Mouse (Mus musculus) forebrain, embryonic 16.5 days (tissue): Measurements from ENCODE around the gene Rundc3a. TPM values are rescaled to one million over a fixed set of nuclear protein-coding genes. Genes with fewer than 3 reads are reported as not detected.

Source experiments
- ATAC-seq: fragments of 200-750 bp; cut with Nextera tagmentation; 2 replicates; pipeline ENCODE4 v1.8.0; 2017; ENCODE audit warnings: mild to moderate bottlenecking, moderate library complexity
- H3K27ac ChIP-seq: fragments of 300-500 bp; sonication (generic); 2 replicates; pipeline ENCODE4 v1.5.1; 2014; ENCODE audit warnings: low read length, control low read depth
- H3K27me3 ChIP-seq: fragments of 300-500 bp; sonication (generic); replicated peaks from 2 replicates; pipeline ENCODE4 v1.6.1; 2014; ENCODE audit warnings: low read length; ENCODE audit not compliant: control insufficient read depth, insufficient read depth
- H3K36me3 ChIP-seq: fragments of 300-500 bp; sonication (generic); 2 replicates; pipeline ENCODE4 v1.6.1; 2014; ENCODE audit not compliant: control insufficient read depth, insufficient read depth
- H3K4me1 ChIP-seq: fragments of 300-500 bp; sonication (generic); replicated peaks from 2 replicates; pipeline ENCODE4 v1.6.1; 2014; ENCODE audit warnings: low read length; ENCODE audit not compliant: control insufficient read depth, insufficient read depth
- H3K4me2 ChIP-seq: fragments of 300-500 bp; sonication (generic); 2 replicates; pipeline ENCODE4 v1.6.1; 2014; ENCODE audit warnings: mild to moderate bottlenecking, low read length, control low read depth
- H3K4me3 ChIP-seq: fragments of 300-500 bp; sonication (generic); replicated peaks from 2 replicates; pipeline ENCODE4 v1.5.1; 2014; ENCODE audit warnings: mild to moderate bottlenecking, low read length, control low read depth
- H3K9ac ChIP-seq: fragments of 300-500 bp; sonication (generic); replicated peaks from 2 replicates; pipeline ENCODE4 v1.6.1; 2014; ENCODE audit warnings: low read depth, low read length, control low read depth
- H3K9me3 ChIP-seq: fragments of 300-500 bp; sonication (generic); 2 replicates; pipeline ENCODE4 v1.6.1; 2016; ENCODE audit warnings: low read length; ENCODE audit not compliant: control insufficient read depth
- WGBS: fragments of 180-500 bp; shearing (Covaris S2); extraction: QIAGEN DNeasy Blood & Tissue Kit; methylation state at CpG from one replicate; pipeline ENCODE4 v1.1.7; 2014; 5-methylcytosine and 5-hydroxymethylcytosine counted together
- polyA plus RNA-seq: library from polyadenylated mRNA; unstranded; fragments of >200 nt; fragmentation: Nextera tagmentation; extraction: Ambion mirVana; gene quantifications from 2 replicates; pipeline ENCODE4 v1.2.1, GENCODE M21; 2015

Gene Rundc3a
- polyA plus RNA-seq, 1 experiment from 2014 or later, result 156 TPM

DNA sequence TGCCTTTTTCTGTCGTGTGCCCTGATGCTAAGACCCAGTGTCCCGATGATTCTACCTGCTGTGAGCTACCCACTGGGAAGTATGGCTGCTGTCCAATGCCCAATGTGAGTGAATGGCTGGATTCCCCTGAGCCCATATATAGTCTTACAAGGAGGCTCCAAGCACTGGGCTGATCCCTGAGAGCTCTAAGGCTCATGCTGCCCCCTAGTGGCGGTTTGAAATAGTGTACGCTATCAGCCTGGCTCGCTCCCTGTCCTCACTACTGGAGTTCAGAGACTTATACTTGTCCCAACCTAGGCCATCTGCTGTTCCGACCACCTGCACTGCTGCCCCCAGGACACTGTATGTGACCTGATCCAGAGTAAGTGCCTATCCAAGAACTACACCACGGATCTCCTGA, 41.2 kb downstream of the Rundc3a start:
- no peaks in the 10 kb centered on the region for H3K9me3 ChIP-seq
- WGBS, result 4% methylated on average over 7 of the region's 7 CpGs
- H3K9ac ChIP-seq, result no peak overlapping the region
- peak; percentile 52 for ATAC-seq
- no peak overlapping the region for H3K4me2 ChIP-seq
- H3K27ac ChIP-seq, result no peak overlapping the region
- H3K4me1 ChIP-seq, result peaks cover 41% of the 10 kb centered on the region
- H3K4me3 ChIP-seq, result no peak overlapping the region
- H3K36me3 ChIP-seq, result peaks cover 5% of the 10 kb centered on the region; the same call in 1 of the 2 replicates
- H3K27me3 ChIP-seq, result no peaks in the 10 kb centered on the region

DNA sequence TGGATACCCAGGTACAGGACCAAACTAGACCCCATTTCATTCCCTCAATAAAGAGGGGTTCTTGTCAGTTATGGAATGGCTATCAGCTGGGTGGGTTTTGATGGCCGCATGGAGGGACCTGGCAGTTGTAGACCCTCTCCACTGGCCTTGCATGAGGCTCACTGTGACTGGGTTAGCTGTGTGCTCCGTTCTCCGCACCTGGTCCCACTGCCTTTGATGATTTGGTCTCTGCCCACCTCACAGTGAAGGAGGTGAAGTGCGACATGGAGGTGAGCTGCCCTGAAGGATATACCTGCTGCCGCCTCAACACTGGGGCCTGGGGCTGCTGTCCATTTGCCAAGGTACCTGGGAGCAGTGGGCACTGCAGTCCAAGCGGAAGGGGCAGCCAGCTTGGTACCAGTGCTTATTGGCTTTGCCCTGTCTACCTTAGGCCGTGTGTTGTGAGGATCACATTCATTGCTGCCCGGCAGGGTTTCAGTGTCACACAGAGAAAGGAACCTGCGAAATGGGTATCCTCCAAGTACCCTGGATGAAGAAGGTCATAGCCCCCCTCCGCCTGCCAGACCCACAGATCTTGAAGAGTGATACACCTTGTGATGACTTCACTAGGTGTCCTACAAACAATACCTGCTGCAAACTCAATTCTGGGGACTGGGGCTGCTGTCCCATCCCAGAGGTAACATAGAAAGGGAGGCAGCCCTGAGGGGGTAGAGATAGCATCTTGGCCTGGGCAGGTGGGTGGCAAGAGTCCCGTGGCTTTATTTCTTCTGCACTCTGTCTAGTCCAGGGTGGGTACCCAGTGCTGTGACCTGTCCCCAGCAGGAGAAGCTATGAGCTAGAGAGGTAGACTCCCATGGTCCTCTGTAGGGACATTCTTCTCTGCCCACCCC, 41.9 kb downstream of the Rundc3a start:
- no peak overlapping the region for H3K4me3 ChIP-seq
- no peak for ATAC-seq
- H3K36me3 ChIP-seq, result peaks cover 12% of the 10 kb centered on the region
- peaks cover 35% of the 10 kb centered on the region for H3K4me1 ChIP-seq
- 89% methylated on average over 11 of the region's 11 CpGs for WGBS
- H3K27me3 ChIP-seq, result no peaks in the 10 kb centered on the region
- no peak overlapping the region for H3K9ac ChIP-seq
- no peaks in the 10 kb centered on the region for H3K9me3 ChIP-seq
- no peak overlapping the region for H3K4me2 ChIP-seq
- H3K27ac ChIP-seq, result no peak overlapping the region

DNA sequence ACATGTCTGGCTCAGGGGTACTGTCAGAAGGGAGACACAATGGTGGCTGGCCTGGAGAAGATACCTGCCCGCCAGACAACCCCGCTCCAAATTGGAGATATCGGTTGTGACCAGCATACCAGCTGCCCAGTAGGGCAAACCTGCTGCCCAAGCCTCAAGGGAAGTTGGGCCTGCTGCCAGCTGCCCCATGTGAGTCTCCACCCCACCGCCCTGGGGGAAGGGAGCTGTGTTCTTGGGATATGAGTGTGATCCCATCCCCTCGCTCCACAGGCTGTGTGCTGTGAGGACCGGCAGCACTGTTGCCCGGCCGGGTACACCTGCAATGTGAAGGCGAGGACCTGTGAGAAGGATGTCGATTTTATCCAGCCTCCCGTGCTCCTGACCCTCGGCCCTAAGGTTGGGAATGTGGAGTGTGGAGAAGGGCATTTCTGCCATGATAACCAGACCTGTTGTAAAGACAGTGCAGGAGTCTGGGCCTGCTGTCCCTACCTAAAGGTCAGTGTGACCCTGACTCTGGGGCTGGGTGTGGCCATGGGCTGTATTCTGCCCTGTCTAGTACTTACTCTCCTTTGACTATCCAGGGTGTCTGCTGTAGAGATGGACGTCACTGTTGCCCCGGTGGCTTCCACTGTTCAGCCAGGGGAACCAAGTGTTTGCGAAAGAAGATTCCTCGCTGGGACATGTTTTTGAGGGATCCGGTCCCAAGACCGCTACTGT, 42.7 kb downstream of the Rundc3a start:
- Histone ChIP-seq H3K4me1 (peaks cover 31% of the 10 kb centered on the region), H3K4me2 (no peak overlapping the region), H3K27me3 (no peaks in the 10 kb centered on the region), H3K27ac (no peak overlapping the region), H3K36me3 (peaks cover 16% of the 10 kb centered on the region), H3K9me3 (no peaks in the 10 kb centered on the region), H3K4me3 (no peak overlapping the region), H3K9ac (no peak overlapping the region)
- no peak for ATAC-seq
- 92% methylated on average over 18 of the region's 18 CpGs for WGBS

DNA sequence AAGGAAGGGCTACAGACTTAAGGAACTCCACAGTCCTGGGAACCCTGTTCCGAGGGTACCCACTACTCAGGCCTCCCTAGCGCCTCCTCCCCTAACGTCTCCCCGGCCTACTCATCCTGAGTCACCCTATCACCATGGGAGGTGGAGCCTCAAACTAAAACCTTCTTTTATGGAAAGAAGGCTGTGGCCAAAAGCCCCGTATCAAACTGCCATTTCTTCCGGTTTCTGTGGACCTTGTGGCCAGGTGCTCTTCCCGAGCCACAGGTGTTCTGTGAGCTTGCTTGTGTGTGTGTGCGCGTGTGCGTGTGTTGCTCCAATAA, 43.2 kb downstream of the Rundc3a start:
- Histone ChIP-seq H3K4me3 (no peak overlapping the region), H3K4me2 (no peak overlapping the region), H3K9ac (no peak overlapping the region), H3K9me3 (no peaks in the 10 kb centered on the region), H3K27me3 (no peaks in the 10 kb centered on the region), H3K27ac (no peak overlapping the region), H3K4me1 (peaks cover 27% of the 10 kb centered on the region), H3K36me3 (peaks cover 22% of the 10 kb centered on the region)
- WGBS, result 83% methylated on average over 10 of the region's 10 CpGs
- no peak for ATAC-seq

DNA sequence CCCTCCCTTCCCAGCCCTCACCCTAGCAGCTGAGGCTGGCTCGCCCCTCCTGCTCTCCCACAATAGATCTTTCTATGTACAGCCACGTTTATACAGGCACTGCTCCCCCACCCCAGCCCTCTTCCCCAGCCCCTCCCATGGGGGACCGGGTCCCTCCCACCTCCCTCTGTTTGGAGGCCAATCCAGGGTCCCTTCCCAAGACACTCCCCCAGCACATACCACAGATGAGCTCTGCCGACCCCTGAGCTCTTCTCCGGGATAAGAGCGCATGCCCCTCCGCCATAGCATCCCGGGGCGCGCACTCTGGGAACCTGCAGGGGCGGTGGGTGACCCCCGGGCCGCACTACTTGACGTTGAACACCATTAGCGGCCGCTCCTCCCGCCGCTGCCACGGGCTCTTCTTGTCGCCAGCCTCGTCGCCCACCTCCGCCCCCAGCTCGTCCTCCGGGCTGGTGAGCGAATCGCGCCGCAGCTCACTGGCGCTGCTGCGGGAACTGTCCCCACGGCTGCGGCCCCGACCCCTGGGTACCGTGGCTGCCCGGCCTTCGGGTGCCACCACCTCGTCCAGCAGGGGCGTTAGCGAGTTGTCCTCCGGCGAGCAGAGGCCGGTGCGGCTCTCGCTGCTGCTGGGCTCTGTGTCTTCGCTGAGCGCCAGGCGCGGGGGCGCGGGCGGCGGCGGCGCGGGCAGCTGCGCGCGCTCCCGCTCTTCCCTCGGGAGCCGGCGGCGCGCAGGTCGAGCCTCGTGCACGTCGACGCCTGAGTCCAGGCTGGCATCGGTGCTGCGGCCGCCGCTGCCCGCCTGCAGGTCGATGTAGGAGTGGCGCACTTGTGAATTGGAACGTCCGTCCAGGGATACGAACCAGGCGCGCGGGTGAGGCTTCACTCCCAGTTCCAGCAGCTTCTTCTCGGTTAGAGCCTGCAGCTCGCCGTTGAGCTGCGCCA, 44.2 kb downstream of the Rundc3a start:
- H3K4me2 ChIP-seq, result peak overlapping the region; percentile 43
- no peak overlapping the region for H3K27ac ChIP-seq
- H3K27me3 ChIP-seq, result no peaks in the 10 kb centered on the region
- H3K4me1 ChIP-seq, result peaks cover 27% of the 10 kb centered on the region
- H3K9ac ChIP-seq, result peak overlapping the region; percentile 35
- H3K36me3 ChIP-seq, result peaks cover 23% of the 10 kb centered on the region
- ATAC-seq, result peak; percentile 36
- no peaks in the 10 kb centered on the region for H3K9me3 ChIP-seq
- whole genome bisulfite sequencing, result 6% methylated on average over 84 of the region's 87 CpGs
- H3K4me3 ChIP-seq, result peak overlapping the region; percentile 19

DNA sequence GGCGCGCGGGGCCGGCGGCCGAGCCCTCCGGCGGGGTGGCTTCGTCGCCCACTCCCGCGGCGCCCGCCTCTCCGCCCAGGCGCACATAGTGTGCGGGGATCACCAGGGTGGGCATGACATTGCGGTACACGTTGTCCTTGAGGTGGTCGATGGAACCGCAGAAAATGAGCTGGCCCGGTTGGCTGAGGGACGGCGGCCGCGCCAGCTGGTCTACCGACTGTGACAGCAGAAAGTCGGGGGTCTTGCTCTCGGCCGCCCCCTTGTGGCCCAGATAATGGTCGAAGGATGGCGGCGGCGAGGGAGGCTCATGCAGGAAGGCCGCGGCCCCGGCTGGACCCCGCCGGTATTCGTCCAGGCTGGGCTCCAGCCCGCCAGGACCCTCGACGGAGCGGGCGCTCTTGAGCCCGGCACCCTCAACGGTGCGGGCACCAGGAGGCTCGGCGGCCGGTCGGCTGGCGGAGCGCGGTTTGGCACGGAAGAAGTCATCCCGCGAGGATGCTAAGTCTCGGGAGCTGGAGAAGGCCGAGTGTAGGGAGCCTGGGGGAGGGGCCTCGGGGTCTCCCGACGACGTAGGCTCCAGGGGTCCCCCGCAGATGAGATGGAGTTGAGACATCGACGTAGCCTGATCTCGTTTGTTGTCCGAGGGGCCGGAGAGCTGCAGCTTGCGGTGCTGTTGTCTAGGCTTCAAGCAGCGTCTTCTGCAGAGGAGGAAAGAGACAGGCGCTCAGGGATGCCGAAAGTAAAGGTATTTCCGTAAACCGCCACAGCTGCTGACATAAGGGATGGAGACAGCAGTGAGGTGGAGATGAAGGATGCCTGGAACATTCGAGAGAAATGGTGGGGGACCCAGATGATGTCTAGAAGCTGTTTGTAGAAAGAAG, 45.2 kb downstream of the Rundc3a start:
- Histone ChIP-seq H3K4me2 (peak overlapping the region; percentile 43), H3K36me3 (peaks cover 27% of the 10 kb centered on the region), H3K9me3 (no peaks in the 10 kb centered on the region), H3K4me1 (peaks cover 27% of the 10 kb centered on the region), H3K4me3 (peak overlapping the region; percentile 19), H3K9ac (peak overlapping the region; percentile 35), H3K27ac (peak overlapping the region; percentile 22; the same call in 1 of the 2 replicates), H3K27me3 (no peaks in the 10 kb centered on the region)
- 9% methylated on average over 73 of the region's 77 CpGs for WGBS
- ATAC-seq, result peak; percentile 41; the same call in 1 of the 2 replicates

DNA sequence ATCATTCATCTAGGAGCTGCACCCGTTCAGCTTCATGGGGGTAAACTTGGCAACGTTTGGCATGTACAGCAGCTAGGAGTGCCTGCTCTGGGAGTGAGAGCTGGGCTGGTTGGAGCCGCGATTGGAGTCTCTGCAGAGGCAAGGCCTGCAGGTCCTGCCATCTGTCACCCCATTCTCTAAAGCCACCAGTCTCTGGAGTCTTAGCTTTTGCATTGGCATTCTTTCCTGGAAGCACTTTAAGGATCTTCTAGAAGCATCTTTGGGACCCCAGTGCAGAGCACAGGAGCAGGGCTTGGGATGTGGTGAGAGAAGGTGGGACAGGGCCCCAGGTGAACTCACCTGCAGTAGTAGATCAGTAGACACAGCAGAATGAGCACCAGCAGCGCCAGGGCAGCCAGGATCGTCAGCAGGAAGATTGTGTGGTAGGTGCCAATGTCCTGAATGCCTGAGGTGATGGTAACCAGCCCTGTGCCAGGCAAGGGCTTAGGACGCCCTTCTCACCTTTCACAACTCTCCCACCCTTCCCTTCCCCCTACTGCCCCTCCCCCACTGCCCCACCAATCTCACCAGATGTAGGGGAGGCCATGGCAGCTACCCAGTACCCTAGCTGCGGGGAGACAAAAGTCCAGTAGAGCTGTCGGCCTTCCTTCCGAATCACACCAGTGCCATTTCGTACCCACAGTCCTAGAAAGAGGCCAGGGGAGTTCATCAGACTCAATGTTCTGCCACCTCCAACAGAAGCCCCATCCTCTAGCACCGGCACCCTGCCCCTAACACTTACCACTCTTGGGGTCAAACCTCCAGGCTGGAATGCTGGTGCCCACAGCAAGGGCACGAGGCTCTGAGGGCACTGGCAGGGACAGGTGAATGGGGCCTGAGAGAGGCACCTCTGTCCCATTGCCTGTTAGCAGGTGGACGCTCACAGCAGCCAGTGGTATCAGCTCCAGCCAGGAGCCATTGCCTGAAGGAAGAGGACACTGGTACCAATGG, 46.2 kb downstream of the Rundc3a start:
- 71% methylated on average over 14 of the region's 14 CpGs for WGBS
- H3K9ac ChIP-seq, result no peak overlapping the region
- no peak overlapping the region for H3K4me3 ChIP-seq
- peaks cover 29% of the 10 kb centered on the region for H3K36me3 ChIP-seq
- no peaks in the 10 kb centered on the region for H3K27me3 ChIP-seq
- no peaks in the 10 kb centered on the region for H3K9me3 ChIP-seq
- no peak overlapping the region for H3K27ac ChIP-seq
- H3K4me2 ChIP-seq, result no peak overlapping the region
- no peak for ATAC-seq
- H3K4me1 ChIP-seq, result peaks cover 30% of the 10 kb centered on the region

DNA sequence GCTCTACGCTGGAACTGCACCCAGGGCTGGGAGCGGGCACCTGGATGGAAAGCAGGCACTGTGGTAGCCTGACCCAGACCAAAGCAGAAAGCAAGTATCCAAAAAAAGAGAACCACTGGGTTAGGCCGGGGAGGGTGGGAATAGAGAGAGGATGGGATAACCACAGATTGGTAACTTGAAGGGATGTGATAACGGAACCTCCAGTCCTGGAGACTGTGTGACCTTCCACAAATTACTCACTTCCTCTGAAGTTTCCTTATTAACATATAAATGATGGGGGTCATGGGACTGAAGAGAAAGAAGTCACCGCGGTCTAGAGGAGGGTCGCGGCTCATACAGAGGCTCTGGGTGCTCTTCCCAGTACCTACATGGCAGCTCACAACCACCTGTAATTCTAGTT, 47.1 kb downstream of the Rundc3a start:
- H3K9me3 ChIP-seq, result no peaks in the 10 kb centered on the region
- 94% methylated on average over 8 of the region's 8 CpGs for WGBS
- peaks cover 38% of the 10 kb centered on the region for H3K4me1 ChIP-seq
- no peak overlapping the region for H3K27ac ChIP-seq
- ATAC-seq, result no peak
- H3K36me3 ChIP-seq, result peaks cover 29% of the 10 kb centered on the region
- H3K4me3 ChIP-seq, result no peak overlapping the region
- no peaks in the 10 kb centered on the region for H3K27me3 ChIP-seq
- H3K9ac ChIP-seq, result no peak overlapping the region
- H3K4me2 ChIP-seq, result no peak overlapping the region
